Mouse (Mus musculus): ENCODE data around the gene Reg4. TPM values are rescaled to one million over a fixed set of nuclear protein-coding genes. Genes with fewer than 3 reads are reported as not detected.
A peak's percentile ranks its signal among the peaks of the same experiment; 100 is the strongest.

The Reg4 gene
- total RNA-seq, 2 experiments from 2014 or later: not detected

DNA sequence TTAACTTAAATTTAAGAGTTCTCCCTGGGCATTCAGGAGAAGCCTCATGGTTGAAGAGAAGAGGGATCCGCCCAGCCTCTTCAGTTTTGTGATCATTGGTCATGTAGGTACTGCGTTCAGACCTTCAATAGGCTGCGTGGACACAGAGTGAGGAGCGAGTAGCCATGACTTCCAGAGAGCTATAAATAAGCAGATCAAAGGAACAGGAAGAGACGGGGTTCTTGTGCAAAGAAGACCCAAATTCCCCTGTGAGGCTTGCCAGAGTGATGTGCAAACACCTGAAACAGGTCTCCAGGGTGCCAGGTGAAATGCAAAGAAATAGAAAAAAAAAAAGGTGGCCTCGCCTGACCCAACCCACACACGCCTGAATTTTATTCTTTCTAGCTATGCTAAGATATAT lies 8.0 kb downstream of the Reg4 start:
- intact Hi-C loops (cut with DNase I): loop anchor here (5.0 kb wide), 1 partner anchor 548 kb away; no protein-coding TSS in a partner anchor
- DNase-seq (ENCODE audit: low spot score in 2 of 2): no peak

DNA sequence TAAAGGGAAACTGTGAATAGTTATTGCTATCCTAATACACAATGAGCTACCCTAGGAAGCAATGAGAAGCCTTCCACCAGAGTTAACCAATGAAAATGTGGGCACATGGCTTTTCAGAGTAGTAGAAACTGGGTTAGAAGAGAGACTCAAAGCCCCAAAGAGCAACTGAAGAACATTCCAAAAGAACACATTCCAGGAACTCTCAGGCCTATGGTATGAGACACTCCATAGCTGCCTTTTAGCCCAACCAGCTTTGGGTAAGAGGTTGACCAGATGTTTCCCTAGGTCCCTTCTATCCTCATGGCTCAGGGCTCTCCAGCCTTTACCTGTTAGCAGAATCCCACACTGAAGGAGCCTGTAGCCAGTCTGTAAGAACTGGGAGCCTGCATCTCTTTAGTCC lies 11.5 kb downstream of the Reg4 start:
- no peak for DNase-seq (ENCODE audit: low spot score in 2 of 2)
- intact Hi-C loops (cut with DNase I): no loop called here

DNA sequence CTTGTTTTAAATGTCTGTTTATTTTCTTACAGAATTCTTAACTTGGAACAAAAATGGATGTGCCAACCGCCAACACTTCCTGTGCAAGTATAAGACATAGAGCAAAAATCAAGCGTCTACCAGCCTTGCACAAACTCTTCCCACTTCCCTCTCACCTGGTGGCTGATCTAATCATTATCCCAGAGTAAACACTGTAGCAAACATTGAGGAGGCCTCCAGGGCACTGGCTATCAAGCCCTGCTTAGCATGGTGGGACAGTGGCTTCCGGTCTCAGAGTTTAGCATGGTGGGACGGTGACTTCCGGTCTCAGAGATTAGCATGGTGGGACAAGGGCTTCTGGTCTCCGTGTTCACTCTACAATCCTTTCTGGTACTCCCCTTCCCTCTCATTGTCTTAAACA lies 14.3 kb downstream of the Reg4 start:
- no peak for DNase-seq (ENCODE audit: low spot score in 2 of 2)
- intact Hi-C loops (cut with DNase I): no loop called here

DNA sequence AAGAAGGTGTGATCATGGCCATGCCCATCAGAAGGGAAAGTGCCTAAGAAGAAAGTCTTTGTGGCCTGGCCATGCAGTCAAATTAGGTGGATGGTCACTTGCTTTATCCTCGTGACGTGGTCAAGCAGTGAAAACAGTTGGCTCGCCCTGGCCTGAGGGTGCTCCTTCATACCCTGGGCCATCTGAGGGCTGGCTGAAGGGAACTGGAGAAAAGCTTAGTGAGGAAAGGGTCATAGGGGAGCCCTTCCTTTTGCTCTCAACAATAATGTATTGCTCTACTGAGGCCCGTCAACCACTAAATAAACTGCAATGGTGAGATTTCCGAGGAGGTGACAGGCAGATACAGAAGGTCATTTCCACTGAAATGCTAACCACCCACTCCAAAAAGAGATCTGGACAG lies 15.3 kb downstream of the Reg4 start:
- no peak for DNase-seq (ENCODE audit: low spot score in 2 of 2)

DNA sequence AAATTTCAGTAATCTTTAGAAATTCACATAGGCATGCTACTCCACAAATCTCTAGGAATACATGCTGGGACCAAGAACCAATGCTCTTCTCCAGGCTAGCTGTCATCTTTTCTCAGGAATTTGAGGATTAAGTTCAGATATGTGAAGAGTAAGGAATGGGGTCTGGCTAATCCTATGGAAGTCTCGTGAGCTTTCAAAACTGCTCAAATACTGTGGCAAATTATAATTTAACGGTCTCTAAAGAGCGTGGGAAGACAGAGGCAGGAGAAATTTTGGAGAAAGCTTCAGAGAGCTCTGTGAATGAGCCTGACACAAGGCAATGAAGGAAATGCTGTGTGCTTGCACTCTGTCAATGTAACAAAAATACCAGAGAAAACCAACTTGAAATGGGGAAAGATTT lies 16.2 kb downstream of the Reg4 start:
- intact Hi-C loops (cut with DNase I): no loop called here
- no peak for DNase-seq (ENCODE audit: low spot score in 2 of 2)

More for the DNA sequence above, 15.3 kb downstream of the Reg4 start:
- intact Hi-C loops (cut with DNase I): no loop called here

DNA sequence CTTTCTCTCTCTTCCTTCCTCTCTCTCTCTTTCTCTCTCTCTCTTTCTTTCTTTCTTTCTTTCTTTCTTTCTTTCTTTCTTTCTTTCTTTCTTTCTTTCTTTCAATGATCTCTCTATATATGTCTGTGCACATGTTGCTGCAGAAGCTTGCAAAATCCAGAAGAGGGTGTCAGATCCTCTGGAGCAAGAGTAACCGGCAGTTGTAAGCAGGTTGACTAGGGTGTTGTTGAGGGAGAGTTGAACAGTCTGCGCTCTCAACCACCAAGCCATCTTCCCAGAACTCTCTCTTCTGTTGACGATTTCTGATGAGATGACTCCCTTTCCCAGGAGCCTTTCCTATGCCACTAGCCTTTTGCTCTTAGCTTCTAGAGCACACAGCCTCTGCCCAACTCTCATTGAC lies 20.1 kb downstream of the Reg4 start:
- intact Hi-C loops (cut with DNase I): no loop called here
- DNase-seq (ENCODE audit: low spot score in 2 of 2): no peak

DNA sequence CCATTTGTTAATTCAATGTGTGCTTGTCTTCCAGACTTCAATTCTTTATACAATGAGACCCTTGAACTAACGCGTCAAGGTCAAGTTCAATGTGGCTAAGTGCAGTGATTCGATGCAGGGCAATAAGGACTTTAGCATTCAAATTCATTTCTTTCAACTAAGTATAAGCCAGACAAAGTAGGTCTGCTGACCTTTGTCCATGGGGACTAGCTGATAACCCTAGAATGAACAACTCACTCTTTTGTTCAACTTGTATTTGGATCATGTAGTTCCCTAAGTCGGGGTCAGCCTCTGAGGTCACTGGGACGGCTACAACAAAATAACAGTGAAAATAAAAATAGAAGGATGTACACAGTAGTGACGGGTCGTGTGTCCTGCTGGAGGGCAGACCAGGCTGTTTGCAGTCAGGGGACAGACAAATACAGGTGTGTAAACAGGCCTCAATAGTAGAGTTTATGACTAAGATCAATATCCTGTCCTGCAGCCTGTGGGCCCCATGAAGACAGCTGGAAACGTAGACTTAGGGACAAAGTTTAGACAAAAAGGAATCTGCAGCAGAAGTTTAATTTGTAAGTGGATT lies 20.6 kb downstream of the Reg4 start:
- no peak for DNase-seq (ENCODE audit: low spot score in 2 of 2)
- intact Hi-C loops (cut with DNase I): no loop called here

DNA sequence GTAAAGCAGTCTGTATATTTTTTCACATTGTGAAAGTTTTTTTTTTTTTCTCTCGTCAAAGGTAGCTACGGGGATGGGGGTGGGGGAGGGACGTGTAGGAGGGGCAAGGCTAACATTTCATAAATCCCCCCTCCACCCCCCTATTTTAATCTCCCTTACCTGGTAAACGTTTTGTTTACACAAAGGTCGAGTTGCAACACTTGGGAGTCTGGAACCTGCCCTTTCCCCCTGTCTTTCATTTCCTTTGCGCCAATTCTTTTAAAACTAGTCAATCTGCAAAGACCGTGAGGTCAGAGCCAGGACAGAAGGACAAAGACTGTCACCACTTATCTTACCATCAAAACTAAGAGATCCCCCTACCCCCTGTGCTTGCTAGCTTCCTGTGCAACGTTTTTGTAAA lies 23.9 kb downstream of the Reg4 start:
- DNase-seq (ENCODE audit: low spot score in 2 of 2): no peak
- intact Hi-C loops (cut with DNase I): no loop called here

DNA sequence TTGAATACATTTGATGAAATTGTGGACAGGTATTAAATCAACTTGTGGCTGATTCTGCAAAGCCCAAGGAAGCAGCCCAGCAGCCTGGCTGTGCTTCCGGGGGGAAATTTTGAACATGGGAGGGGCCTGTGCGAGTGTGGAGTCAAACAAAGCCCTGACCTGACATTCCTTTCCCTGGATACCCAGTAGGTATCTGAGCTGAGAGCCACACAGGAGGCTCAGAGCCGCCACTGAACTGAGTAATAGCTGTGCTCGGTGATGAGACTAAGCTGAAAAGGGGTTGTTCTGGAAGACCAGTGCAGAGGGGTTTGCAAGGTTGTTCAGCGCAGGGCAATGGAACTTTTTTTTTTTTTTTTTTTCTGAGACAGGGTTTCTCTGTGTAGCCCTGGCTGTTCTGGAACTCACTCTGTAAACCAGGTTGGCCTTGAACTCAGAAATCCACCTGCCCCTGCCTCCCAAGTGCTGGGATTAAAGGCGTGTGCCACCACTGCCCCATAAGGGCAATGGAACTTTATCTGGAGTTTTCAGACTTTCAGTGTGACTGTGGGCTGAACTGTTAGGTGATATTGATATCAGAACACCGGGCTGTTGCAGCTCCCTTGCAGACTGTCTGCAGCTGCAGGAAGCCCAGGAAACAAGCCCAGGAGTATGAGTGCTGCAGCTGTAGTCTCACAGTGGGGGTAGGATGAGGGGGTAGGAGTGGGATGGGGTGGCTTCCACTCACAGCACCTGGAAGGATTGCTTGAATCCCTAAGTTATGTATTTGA lies 25.2 kb downstream of the Reg4 start:
- no peak for DNase-seq (ENCODE audit: low spot score in 2 of 2)
- intact Hi-C loops (cut with DNase I): no loop called here

DNA sequence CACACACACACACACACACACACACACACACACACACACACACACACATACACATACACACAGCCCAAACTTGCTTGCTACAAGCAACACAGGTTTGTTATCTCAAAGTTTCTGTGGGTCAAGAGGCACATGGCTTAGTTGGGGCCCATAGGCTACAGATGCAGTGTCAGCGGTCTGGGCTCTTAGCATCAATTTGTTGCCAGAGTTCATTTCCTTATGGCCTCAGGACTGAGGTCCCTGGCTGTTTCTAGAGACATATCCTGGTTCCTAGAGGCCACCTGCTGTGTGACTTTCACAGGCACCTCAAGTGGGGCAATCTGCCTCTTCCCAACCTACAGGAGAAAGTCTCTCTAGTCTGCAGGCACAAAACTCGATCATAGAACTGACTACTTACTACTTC lies 27.4 kb downstream of the Reg4 start:
- no peak for DNase-seq (ENCODE audit: low spot score in 2 of 2)
- intact Hi-C loops (cut with DNase I): no loop called here

DNA sequence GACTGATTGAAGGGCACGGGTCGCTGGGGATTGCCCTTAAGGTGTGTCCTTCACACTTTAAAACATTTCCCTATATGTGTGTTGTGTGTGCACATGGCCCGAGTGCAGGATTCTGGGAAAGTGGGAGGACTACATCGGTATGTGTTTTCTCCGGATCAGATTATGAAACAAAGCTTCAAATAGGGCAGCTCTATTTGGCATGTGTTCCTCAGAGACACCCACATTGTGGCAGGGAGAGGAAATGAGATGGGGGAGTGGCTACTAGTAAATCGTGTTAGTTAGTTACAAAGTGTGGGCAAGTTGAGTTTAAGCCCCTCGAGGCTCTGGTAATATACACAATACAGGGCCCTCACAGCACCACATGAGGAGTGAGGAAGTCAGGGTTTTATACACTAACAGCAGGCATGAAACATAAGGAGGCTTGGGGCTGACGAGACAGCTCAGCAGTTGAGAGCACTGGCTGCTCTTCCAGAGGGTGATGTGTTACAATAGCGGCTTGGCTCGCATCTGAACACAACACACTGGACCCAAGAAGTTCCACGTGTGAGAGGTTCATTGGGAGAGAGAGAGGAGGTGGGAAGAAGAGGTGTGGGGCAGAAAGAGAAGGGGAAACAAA lies 28.0 kb downstream of the Reg4 start:
- intact Hi-C loops (cut with DNase I): no loop called here
- peak; percentile 10 to 34 for DNase-seq (ENCODE audit: low spot score in 2 of 2)

DNA sequence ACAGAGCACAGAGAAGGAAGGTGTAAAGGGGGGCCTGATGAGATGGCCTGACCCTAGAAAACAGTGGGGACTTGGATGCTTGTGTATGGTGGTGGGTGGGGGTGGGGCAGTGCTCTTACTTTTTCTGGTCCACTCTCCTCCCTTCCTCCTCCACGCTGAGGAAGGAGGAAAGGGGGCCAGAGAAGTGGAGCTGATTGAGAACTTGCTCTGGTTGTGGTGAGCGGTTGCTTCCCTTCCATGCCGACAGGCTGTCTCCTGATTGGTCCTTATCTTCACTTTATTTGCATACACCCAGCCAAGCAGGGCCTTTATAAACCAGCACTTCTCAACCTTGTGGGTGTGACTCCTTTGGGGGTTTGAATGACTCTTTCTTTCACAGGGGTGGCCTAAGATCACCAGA lies 32.1 kb downstream of the Reg4 start:
- no peak for DNase-seq (ENCODE audit: low spot score in 2 of 2)
- intact Hi-C loops (cut with DNase I): no loop called here

DNA sequence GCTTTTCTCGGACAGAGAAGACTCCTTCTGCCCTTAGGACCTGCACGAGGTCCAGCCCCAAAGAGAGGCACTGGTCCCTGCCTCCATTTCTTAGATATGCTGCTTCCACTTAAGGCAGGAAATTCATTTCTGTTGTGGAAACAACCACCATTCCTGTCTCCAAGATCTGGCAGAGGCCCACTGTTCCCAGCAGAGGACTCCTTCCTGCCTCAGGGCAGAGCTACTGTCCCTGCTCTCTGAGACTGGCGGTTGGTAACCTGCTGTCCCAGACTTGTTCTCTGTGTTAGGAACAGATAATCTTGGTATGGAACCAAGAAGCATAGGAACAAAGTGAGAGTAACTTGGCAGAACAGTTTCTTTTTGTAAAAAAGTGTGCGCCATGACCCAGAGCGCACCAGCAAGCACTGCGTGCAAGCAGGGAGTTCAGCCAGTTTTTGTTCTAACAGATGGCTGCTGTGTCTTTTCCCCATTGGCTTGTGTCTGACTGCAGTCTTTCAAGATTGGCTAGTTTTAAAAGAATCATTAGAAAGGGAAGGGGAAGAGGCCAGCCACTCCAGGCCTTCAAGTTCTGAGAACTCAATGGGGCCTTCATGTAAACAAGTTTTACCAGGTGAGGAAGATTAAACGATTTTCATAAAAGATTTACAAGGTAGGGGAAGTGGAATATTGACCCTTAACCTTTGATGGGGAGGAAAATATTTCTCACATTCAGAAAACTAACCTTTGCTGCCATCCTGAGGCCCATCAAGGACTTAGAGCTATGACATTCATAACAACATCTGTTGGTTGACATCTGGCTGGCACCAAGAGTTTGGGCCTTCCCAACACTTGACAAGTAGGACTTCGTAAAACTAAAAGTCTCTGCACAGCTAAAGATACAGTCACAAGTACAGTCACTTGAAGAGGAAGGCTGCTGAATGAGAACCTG lies 33.0 kb downstream of the Reg4 start:
- peak; percentile 3 to 4 for DNase-seq (ENCODE audit: low spot score in 2 of 2)
- intact Hi-C loops (cut with DNase I): no loop called here

DNA sequence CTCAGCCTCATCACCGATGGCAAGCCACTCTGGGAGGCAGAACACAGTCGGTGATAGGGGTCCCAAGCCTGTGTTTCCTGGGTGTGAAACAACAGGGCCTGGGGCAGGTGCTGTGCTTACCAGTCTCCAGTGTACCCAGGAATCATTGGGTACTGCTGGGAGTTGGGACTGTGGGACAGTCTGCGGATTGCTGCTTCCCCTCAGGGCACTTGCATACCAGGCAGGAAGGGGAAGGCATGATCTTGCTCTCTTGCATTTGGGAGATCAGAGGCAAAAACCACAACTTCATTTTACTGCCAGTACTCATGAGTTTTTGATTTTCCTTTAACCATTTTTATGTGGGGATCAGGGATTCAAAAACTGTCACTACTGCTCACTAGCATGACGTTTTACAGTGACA lies 36.8 kb downstream of the Reg4 start:
- intact Hi-C loops (cut with DNase I): no loop called here
- DNase-seq (ENCODE audit: low spot score in 2 of 2): no peak

DNA sequence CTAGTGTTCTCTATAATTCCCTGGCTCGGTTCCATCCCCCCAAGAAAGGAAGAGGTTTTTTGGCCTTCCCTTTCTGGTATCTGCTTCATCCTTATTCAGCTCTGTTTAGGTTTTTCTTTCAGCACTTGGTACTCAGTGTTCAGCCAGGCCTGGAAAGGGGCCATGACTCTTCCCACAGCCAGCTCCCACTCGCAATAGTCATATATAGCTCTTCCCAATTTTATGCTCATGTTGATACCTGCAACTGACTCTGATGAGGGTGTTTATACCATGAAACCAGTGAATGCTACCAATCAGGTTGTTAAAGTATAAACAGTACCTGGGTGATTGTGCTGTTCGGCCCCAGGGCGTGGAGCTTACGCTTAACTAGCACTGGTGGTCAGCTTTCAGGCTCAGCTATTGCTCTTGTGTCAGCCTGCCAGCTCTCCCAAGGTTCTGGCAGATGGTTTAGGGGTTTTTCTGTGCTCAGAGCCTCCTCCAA lies 37.4 kb downstream of the Reg4 start:
- intact Hi-C loops (cut with DNase I): no loop called here
- DNase-seq (ENCODE audit: low spot score in 2 of 2): peak; percentile 47 to 68

DNA sequence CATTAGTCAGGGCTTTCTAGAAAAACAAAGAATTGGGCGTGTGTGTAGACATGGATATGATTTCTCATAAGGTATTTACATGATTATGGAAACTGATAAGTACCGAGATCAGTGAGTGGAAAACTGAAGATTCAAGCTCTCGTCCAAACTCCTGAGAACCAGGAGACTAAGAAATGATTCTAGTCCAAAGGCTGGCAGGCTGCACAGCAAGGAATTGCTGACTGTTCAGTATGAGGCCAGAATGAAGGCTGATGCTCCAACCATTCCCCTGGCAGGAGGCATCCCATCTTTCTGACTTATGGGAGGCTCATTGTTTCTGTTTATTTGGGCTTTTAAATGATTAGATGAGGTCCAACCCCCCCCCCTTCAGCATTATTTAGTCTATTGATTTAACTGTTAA lies 38.6 kb downstream of the Reg4 start:
- intact Hi-C loops (cut with DNase I): no loop called here
- no peak for DNase-seq (ENCODE audit: low spot score in 2 of 2)

DNA sequence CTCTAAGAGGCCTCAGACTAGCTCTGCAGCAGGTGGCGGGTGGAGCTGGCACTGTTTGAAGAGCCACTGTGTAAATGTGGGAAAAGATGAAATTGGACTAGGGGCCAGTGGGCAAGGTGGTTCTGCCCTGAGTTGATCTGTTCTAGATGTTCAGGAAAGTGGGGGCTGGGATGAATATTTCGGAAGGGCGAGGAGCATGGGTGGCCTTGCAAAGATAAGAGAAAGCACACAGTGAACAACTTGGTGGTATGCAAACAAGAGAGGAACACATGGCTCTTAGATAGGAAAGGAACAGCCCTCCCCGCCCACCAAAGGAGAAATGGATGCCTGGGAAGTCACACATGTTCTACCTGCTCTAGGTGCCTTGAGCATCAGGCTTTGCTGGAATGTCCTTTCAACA lies 39.5 kb downstream of the Reg4 start:
- intact Hi-C loops (cut with DNase I): no loop called here
- DNase-seq (ENCODE audit: low spot score in 2 of 2): no peak

DNA sequence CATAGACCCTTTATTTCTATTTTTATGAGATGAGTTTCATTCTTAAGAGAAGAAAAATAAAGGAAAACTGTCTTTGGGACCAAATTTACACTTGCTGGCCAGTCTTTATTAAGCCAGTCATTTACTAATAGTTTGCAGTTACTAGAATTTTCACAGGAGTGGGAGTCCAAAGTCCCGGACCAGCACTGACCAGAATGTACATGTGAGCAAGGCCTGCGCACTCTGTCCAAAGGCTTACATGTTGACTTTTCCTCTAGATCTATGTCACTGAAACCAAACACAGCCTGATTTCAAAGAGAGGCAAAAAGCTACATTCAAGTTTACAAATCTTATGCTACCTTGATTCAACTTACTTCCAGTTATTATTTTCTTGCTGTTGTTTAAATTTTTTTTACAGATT lies 40.2 kb downstream of the Reg4 start:
- DNase-seq (ENCODE audit: low spot score in 2 of 2): no peak
- intact Hi-C loops (cut with DNase I): no loop called here

DNA sequence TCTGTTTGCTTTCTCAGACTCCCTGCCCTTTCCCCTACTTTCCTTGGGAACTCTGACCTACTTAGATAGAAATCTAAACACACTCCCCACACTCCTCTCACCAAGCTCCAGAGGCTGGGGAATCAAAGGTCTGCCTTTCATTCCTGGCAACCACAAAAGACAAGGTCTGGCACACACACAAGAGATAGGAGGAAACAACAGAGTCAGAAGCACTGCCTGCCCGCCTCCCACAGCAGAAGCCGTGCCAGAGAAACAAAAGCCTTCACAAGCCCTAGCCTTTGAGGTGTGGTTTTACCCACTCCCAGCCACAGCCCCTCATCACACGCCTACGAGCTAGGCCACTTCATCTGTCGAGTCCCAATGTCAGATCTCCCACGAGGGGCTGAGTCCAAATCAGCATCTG lies 45.3 kb downstream of the Reg4 start:
- intact Hi-C loops (cut with DNase I): no loop called here
- peak in 1 of 2 experiments; percentile 11 for DNase-seq (ENCODE audit: low spot score in 2 of 2)
